Mouse (Mus musculus) 3T3-L1 (cell line): ENCODE results near the gene Adap1.

Source experiments
- DNase-seq: peaks from one replicate; pipeline ENCODE4 v3.0.0-alpha.2; 2015; ENCODE audit warnings: low read depth, low spot score

Gene Adap1

DNA sequence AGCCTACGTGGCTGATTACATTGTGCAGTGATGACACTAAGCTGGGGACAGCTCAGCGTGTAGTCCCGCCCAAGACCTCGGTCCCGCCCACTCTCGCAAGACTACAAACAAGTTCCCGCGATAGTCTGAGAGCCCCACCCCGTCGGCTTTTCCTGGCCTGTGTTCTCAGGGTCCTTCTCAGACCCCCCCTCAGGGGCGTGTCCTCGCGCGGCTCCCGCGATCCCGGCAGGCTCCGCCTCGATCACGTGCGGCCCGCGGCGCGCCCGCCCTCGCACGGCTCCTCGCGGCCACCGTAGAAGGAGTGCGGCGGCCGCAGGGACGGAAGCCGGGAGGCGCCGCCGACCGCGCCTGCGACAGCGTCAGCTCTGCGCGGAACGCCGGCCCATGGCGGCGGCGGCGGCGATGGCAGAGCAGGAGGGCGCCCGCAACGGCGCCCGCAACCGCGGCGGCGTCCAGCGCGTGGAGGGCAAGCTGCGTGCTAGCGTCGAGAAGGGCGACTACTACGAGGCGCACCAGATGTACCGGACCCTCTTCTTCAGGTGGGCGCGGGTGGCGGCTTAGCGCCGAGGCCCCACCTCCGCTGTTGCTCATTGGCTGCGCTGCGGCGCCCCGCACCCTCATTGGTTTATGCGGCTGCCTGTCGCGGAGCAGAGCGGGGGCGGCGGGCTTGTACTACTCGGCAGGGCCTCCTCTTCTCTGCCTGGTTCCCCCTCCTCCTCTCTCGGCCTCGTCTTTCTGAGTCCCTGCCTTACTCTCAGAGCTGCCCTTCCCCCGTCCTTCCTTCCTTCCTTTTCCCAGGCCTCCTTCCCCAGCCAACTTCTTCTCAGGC is 73.1 kb downstream of the Adap1 start, which contains the start of gene Get4:
Gene Get4, plus strand, starts transcription at position 244 of the 829 bp plus-strand sequence.
- peak; percentile 100 for DNase-seq

DNA sequence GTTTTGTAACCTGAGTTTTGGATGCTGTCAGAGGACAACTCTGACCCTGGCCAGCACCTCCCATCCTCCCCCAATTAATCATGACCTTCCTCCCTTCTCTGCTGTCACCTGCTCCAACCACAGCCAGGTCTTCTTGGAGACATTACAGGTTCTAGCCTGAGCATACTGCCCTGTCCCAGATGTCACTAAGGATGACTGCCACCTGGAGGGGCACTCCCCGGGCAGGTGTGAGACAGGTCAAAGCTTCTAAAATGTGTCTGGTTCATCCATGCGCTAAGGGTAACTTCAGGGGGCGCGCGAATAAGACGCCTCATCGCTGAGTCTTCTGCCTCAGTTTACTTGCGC is 73.7 kb downstream of the Adap1 start:
- DNase-seq: no peak

DNA sequence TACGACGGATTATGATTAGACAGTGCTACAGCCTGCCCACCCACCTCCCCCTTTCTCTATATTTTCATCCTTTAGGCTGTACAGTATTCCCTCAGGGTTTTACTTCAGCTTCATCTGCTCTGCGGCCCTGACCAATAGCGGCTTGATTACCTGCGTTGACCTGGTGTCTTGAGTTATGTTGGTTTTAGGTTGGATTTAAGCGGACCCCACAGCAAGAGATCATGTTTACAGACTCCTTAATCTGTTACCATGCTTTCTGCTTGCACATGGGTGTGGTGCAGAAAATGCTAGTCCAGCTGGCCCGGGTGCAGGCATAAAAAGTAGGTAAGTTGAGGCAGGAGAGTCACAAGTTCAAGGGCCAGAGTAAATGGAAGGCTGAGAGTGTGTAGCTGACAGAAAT is 74.1 kb downstream of the Adap1 start:
- DNase-seq: no peak

DNA sequence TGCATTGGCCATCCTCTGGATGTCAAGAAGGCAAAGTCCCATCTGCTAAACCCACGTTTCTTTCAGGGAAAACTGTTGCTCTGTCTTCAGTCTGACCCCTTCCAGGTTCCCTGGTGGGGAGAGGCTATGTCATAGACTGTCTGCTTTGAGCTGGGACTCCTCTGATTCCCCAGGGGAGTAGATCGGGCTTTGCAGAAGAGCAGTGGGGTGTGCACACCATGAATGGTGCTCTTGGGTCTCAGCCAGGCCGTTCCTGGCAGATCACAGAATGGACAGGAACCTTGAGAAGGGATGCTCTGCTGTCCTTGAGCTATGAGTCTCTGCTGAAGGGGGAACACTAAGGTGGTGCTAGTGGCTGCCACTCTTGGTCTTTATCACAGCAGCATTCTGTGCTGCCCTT is 76.6 kb downstream of the Adap1 start:
- DNase-seq: no peak

DNA sequence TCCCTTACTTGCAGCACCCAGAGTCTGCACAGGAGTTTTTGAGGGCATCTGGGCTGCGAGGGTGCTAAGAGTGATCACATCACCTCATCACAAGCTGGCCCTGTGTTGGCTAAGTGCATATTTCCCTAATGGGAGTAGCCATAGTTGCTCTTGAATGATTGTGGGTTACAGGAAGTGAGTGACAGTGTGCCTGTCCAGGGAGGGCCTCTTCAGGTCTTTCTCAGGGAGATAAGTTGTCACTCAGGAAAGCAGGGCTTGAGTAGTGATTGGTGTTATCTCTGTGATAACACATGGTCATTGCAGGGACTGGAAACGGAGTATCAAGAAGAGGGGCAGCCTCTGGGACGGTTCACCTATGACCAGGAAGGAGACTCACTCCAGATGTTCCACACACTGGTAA is 77.7 kb downstream of the Adap1 start:
- no peak for DNase-seq

DNA sequence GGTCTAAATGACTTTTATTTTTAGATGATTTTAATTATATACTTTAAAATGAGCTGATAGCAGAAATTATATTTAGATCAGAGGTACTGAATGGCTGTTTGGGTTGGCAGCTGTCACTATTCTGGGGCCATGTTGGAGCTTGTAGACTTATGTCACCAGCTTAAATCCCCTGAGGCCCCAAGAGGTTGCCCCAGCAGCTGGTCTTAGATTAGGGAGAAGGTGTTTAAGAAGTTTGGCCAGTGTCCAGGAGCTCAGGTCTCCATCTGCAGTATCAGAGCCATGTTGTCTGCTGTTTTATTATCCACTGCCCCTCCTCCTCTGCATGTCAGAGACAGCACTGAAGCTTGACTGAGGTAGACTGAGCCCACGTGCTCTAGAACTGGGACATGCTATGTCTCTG is 82.0 kb downstream of the Adap1 start:
- DNase-seq: no peak

DNA sequence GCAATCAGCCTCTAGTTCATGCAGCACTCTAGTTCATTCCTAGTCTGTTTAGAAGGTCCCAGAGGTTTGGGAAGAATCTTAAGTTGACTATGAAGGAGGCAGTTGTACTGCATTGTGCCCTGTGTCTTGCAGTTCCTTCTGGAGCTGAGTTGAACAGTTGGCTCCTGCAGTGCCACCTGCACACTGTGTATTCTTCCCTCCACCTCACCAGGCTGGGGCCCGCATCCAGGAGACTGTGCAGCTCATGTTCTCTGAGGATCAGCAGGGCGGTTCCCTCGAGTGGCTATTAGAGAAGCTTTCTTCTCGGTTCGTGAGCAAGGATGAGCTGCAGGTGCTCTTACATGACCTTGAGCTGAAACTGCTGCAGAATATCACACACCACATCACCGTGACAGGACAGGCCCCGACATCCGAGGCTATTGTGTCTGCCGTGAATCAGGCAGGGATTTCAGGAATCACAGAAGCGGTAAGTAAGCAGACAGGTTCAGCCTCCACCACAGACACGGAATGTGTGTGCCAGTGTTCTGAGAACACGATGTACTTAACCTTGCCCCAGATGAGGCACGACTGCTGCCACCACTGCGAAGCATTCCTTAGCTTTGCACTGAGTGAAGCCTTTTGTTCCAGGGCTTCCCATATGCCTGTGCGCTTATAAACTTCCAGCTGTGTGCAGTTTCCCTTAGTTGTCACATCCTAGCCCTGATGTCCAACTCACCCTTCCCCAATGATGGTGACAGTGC is 84.2 kb downstream of the Adap1 start:
- DNase-seq: no peak

DNA sequence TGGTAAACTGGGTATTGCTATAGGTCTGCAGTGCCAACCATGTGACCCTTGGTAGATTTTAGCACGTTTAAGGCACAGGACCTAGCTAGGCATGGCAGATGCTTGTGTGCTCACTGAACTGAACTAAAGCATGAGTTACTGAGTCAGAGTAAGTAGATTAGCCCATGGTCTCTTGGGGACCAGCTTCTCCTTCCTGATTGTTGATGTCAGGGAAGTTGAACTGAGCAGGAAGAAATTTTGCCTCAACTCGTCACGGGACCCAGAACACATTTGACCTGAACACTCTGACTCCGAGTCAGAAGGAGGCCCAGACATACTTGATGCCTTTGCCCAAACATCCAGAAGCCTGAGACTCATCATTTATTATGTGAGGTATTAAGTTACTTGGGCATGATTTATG is 88.0 kb downstream of the Adap1 start:
- no peak for DNase-seq

DNA sequence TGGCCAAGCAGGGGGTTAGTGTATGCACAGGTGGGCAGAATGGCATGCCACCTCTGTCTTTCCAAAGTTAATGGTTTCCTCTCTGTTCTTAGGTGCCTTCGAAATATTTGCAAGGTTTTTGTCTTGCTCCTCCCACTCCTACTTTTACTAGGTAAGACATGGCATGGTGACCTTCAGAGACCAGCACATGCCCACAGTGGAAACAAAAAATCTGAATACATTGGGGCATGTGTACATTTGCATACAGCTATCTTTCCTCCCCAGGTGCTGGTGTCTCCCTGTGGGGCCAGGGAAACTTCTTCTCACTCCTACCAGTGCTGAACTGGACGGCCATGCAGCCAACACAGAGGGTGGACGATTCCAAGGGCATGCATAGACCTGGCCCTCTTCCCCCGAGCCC is 91.0 kb downstream of the Adap1 start:
- no peak for DNase-seq

DNA sequence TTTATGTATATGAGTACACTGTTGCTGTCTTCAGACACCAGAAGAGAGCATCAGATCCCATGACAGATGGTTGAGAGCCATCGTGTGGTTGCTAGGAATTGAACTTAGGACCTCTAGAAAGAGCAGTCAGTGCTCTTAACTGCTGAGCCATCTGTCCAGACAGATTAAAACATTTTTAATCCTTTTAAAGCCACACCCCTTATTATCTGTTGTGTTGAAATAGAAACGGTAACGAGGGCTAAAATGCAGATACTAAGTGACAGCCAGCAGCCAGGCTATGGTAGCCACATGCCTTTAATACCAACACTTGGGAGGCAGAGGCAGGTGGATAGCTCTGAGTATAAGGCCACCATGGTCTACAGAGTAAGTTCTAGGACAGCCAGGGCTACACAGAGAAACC is 93.3 kb downstream of the Adap1 start:
- DNase-seq: no peak

DNA sequence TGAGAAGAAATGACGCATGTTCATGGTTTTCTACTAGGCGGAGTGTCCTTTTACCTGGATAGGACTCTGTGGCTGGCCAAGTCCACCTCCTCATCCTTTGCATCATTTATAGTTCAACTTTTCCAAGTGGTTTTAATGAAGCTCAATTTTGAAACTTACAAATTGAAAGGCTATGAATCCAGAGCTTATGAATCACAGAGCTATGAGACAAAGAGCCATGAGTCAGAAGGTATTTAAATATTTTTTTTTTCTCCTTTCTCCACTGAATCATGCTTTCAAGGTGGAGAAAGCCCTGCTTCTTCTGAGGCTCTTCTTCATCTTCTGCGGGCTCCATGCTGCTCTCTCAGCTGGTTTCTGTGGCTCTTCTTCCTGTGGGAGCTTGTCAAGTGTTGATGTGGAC is 95.7 kb downstream of the Adap1 start:
- DNase-seq: peak; percentile 66

DNA sequence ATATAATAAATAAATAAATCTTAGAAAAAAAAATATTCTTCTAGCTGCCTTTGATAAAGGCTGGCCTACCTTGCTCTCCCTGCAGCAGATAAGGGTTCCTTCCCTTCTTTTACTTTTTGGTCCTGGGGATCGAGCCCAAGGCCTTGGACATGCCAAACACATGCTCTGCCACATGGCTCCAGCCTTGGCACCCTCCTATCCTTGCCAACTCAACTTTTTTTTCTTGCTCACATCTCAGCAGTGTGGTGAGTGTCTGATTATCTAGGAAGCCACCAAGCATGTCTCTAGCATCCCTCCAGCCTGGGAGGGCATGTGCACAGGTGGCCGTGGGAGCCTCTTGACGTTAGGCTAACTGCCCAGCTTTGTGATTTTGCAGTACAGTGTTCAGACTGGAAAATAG is 97.1 kb downstream of the Adap1 start:
- DNase-seq: no peak

DNA sequence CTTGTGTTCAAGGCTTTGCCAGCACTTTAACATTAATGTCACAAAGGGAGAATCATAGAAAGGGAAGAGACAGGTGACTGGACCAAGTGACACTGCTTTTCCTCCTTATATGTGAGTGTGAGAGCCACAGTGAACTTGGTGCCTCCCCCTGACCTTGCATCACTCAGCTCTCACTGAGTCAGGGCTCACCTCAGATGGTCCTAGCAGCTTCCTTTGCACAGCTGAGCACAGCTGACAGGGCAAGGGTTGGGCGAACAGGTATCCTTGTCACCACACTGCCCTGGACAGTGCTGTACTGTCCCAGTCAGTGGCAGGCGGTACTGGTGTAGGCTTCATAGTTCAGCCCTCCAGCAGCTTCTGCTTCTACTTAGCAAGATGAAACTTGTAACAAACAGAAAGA is 97.8 kb downstream of the Adap1 start:
- DNase-seq: no peak

DNA sequence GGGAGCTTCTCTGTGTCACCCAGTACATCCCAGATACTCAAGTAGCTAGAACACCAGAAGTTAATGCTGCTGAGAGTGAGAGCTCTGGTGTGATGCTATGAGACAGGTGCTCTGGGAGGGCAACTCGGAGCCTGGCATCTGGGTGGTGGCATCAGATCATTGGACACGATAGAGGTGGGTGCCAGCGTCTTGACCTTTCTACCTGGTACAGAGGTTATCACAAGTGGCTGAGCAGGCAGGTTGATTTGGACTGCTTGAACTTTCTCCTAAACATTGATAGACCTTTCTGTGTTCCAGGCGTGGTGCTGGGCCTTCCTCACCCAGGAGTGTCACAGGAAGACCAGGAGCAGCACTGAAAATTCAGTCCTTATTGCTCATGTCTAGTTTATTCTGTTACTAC is 98.2 kb downstream of the Adap1 start:
- no peak for DNase-seq

DNA sequence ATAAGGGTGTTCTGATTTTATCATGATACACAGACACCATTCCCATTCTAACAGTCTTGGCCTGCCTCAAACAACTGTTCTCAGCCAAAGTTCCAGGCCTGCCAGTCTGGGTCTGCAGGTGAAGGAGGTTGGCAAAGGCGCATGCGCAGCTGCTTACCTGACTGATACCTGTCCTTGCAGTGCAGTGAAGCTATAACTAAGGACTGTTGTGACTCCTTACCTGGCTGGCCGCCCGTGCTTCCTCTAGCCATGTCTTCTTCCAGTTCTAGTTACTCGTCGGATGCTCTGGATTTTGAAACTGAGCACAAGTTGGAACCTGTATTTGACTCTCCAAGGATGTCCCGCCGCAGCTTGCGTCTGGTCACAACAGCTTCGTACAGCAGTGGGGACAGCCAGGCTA is 102.1 kb downstream of the Adap1 start:
- no peak for DNase-seq
